Mouse (Mus musculus): ENCODE data around the gene Limk2. TPM values are rescaled to one million over a fixed set of nuclear protein-coding genes. Genes with fewer than 3 reads are reported as not detected.

Gene Limk2
- polyA plus RNA-seq, 1 experiment from 2014 or later = 69.3 TPM

DNA sequence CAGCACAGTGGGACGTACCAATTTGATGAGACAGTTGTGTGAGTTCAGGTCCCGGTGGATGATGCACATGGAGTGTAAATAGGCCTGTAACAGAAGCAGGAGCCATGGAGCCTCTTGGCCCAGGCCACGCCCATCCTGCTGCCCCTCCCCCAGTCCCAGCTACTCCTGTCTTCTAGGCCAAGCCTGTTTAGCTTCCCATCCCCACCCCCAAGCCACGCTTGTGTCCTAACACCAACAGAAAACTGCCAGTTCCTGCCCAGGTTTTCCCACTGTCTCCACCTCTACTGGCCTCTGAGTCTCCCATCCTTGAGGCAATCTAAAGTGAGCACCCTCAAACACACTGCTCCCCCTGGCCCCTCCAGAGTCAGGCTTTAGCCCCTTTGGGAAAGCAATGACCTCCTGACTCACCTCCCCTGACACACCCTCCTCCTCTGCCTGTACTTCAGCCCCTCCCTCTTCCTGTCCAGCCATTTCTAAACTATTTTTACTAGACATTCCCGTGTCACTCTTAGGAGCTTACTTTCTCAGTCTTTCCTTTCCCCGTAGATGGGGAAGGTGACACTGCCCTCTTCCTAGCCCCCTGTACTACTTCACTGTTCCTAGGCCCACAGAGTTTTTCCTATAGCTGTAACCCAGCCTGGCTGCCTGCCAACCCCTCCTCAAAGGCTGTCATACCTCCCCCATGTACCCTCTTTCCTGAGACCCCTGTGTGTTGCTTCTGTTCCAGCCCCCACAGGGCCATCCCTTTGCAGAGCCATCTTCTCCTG is 60.2 kb downstream of the Limk2 start:
- Histone ChIP-seq H3K27ac (replicated peaks) (peak overlapping the region; percentile 45; the same call in 1 of the 2 replicates), H3K4me1 (replicated peaks; ENCODE audit: control insufficient read depth, insufficient read depth) (no peaks in the 10 kb centered on the region; the same call in 1 of the 2 replicates), H3K9ac (ENCODE audit: low read length) (no peak overlapping the region), H3K36me3 (ENCODE audit: control insufficient read depth, insufficient read depth, low read length) (peaks cover 12% of the 10 kb centered on the region), H3K27me3 (ENCODE audit: control insufficient read depth, insufficient read depth, low read length) (no peaks in the 10 kb centered on the region), H3K9me3 (ENCODE audit: control insufficient read depth, low read length) (no peaks in the 10 kb centered on the region), H3K4me3 (ENCODE audit: low read depth, low read length) (no peak overlapping the region), H3K4me2 (replicated peaks; ENCODE audit: low read depth) (no peak overlapping the region)
- peak; percentile 30 for ATAC-seq (ENCODE audit: low FRiP score, low TSS enrichment)
- 33% methylated on average over 6 of the region's 6 CpGs for WGBS
- no peak for DNase-seq (ENCODE audit: low spot score)
- no peak for TF ChIP-seq EP300 (optimal IDR thresholded peaks at IDR 0.05)
- no peak for TF ChIP-seq CTCF (IDR thresholded peaks at IDR 0.05; ENCODE audit: low read depth)

DNA sequence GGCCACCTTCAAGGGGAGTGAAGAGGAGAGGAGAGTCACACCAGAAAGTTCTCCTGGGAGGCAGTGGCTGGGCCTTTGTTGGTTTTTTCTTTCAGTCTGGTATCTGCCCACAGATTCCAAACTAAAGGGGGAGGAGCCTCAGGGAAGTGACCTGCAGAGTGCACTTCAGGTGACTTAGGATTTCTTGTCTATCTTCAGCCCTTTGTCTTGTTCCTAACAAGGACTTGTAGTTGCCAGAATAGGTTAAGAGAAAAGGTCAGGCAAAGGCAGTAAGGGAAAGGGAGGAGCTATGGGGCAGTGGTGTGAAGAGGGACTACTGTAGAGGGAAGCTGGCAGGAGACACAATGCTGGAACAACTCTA is 61.2 kb downstream of the Limk2 start:
- Histone ChIP-seq H3K9ac (ENCODE audit: low read length) (no peak overlapping the region), H3K27ac (replicated peaks) (peak overlapping the region; percentile 49; the same call in 1 of the 2 replicates), H3K9me3 (ENCODE audit: control insufficient read depth, low read length) (no peaks in the 10 kb centered on the region), H3K4me2 (replicated peaks; ENCODE audit: low read depth) (no peak overlapping the region), H3K27me3 (ENCODE audit: control insufficient read depth, insufficient read depth, low read length) (no peaks in the 10 kb centered on the region), H3K4me1 (replicated peaks; ENCODE audit: control insufficient read depth, insufficient read depth) (no peaks in the 10 kb centered on the region; the same call in 1 of the 2 replicates), H3K4me3 (ENCODE audit: low read depth, low read length) (no peak overlapping the region), H3K36me3 (ENCODE audit: control insufficient read depth, insufficient read depth, low read length) (peaks cover 14% of the 10 kb centered on the region)
- no peak for DNase-seq (ENCODE audit: low spot score)
- ATAC-seq (ENCODE audit: low FRiP score, low TSS enrichment) = no peak
- TF ChIP-seq EP300 (optimal IDR thresholded peaks at IDR 0.05) = no peak
- TF ChIP-seq CTCF (IDR thresholded peaks at IDR 0.05; ENCODE audit: low read depth) = no peak

DNA sequence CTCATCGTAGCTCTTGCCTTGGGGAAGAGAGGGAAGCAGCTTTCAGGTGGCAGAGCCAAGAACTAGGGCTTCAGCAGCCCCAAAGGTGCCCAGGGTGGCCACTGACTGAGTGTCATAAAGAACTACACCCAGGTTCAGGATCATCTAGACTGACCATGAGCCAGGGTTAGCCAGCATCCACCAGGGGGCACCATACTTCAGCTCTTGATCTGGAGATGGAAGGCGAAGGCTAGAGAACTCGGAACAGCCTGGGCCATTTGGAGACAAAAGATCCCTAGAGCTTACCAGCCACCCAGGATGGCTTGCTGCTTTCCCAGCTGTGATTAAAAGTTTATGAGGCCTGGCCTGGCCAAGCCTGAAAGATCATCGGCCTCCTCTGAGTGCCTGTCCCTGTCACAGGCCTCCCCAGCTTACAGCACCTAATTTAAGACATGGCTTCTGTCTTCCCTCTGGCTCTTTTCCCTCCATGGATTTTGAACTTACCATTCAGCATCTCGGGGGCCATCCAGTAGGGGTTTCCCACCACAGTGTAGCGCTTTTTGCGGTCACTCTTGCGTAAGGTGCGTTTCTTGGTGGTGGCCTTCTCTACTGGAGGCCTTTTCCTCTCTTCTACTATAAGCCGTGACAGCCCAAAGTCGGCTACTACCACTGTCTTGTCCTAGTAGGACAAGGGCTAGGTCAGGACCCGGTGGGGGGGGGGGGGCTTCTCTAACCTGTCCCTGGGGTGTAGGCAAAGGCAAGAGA is 61.7 kb downstream of the Limk2 start:
- H3K36me3 ChIP-seq (ENCODE audit: control insufficient read depth, insufficient read depth, low read length) = peaks cover 14% of the 10 kb centered on the region; the same call in 1 of the 2 replicates
- DNase-seq (ENCODE audit: low spot score) (peak; percentile 90), ATAC-seq (ENCODE audit: low FRiP score, low TSS enrichment) (peak; percentile 73)
- WGBS = 68% methylated on average over 12 of the region's 12 CpGs
- no peak overlapping the region for H3K4me2 ChIP-seq (replicated peaks; ENCODE audit: low read depth)
- H3K4me1 ChIP-seq (replicated peaks; ENCODE audit: control insufficient read depth, insufficient read depth) = no peaks in the 10 kb centered on the region; the same call in 1 of the 2 replicates
- 0 out of 2 replicates have a peak overlapping the region, but pooled peaks have one; percentile 14 for H3K9ac ChIP-seq (ENCODE audit: low read length)
- peak overlapping the region; percentile 49; the same call in 1 of the 2 replicates for H3K27ac ChIP-seq (replicated peaks)
- TF ChIP-seq CTCF (IDR thresholded peaks at IDR 0.05; ENCODE audit: low read depth) = peak; percentile 94
- no peak for TF ChIP-seq EP300 (optimal IDR thresholded peaks at IDR 0.05)
- H3K9me3 ChIP-seq (ENCODE audit: control insufficient read depth, low read length) = no peaks in the 10 kb centered on the region
- no peaks in the 10 kb centered on the region for H3K27me3 ChIP-seq (ENCODE audit: control insufficient read depth, insufficient read depth, low read length)
- no peak overlapping the region for H3K4me3 ChIP-seq (ENCODE audit: low read depth, low read length)

DNA sequence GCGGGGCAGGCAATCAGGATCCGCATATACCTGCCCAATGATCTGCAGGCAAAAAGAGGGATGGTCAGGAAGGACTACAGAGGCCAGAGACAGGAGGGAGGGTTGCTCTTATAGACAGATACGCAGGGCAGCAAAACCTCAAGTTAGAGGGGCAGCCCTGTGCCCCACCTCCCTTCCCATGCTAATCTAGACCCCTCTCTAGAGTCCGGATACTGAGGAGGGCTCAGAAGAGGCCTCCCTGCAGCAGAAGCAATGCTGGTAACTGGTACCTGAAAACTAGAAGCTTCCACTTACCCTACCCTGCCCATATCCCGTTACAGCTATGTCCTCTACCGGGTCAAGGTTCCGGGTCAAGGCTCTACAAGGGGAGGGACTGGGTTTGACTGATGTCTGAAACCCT is 62.6 kb downstream of the Limk2 start:
- Histone ChIP-seq H3K27ac (replicated peaks) (no peak overlapping the region), H3K9ac (ENCODE audit: low read length) (no peak overlapping the region), H3K4me2 (replicated peaks; ENCODE audit: low read depth) (no peak overlapping the region), H3K27me3 (ENCODE audit: control insufficient read depth, insufficient read depth, low read length) (no peaks in the 10 kb centered on the region), H3K4me3 (ENCODE audit: low read depth, low read length) (no peak overlapping the region), H3K9me3 (ENCODE audit: control insufficient read depth, low read length) (no peaks in the 10 kb centered on the region), H3K4me1 (replicated peaks; ENCODE audit: control insufficient read depth, insufficient read depth) (no peaks in the 10 kb centered on the region; the same call in 1 of the 2 replicates), H3K36me3 (ENCODE audit: control insufficient read depth, insufficient read depth, low read length) (peaks cover 13% of the 10 kb centered on the region; the same call in 1 of the 2 replicates)
- no peak for DNase-seq (ENCODE audit: low spot score)
- ATAC-seq (ENCODE audit: low FRiP score, low TSS enrichment) = no peak
- WGBS = 93% methylated on average over 7 of the region's 7 CpGs
- no peak for TF ChIP-seq EP300 (optimal IDR thresholded peaks at IDR 0.05)
- no peak for TF ChIP-seq CTCF (IDR thresholded peaks at IDR 0.05; ENCODE audit: low read depth)

DNA sequence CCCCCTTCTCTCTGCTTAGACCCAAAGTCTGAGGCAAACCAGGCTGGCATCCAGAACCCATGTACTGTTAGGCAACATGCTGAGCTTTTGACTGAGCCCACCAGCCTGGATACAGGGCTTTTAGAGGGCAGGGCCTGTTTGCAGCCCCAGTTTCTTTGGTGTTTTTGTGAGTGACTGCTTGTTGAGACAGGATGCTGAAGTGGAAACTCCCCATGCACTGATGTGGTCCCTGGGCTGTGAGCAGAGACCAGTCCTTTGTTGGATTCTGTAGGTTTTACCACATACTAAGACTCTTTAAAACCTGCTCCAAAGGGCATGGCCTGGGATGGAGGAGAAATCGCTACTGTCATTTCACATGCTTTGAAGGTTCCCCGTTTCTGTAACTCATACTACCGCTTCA is 64.1 kb downstream of the Limk2 start:
- H3K4me3 ChIP-seq (ENCODE audit: low read depth, low read length) = no peak overlapping the region
- no peak overlapping the region for H3K4me2 ChIP-seq (replicated peaks; ENCODE audit: low read depth)
- 88% methylated on average over 3 of the region's 3 CpGs for WGBS
- no peak overlapping the region for H3K9ac ChIP-seq (ENCODE audit: low read length)
- DNase-seq (ENCODE audit: low spot score) (no peak), ATAC-seq (ENCODE audit: low FRiP score, low TSS enrichment) (no peak)
- peaks cover 7% of the 10 kb centered on the region; the same call in 1 of the 2 replicates for H3K36me3 ChIP-seq (ENCODE audit: control insufficient read depth, insufficient read depth, low read length)
- H3K9me3 ChIP-seq (ENCODE audit: control insufficient read depth, low read length) = no peaks in the 10 kb centered on the region
- TF ChIP-seq EP300 (optimal IDR thresholded peaks at IDR 0.05) (no peak), CTCF (IDR thresholded peaks at IDR 0.05; ENCODE audit: low read depth) (no peak)
- no peak overlapping the region for H3K27ac ChIP-seq (replicated peaks)
- H3K4me1 ChIP-seq (replicated peaks; ENCODE audit: control insufficient read depth, insufficient read depth) = no peaks in the 10 kb centered on the region; the same call in 1 of the 2 replicates
- H3K27me3 ChIP-seq (ENCODE audit: control insufficient read depth, insufficient read depth, low read length) = no peaks in the 10 kb centered on the region

Data from stomach, postnatal 0 days (tissue).